Mouse (Mus musculus) thymus, adult 2 months (tissue): ENCODE measurements at regions not wholly inside any gene's neighbourhood (a gene's known extent, or its start where the extent isn't known, plus 50 kb on each side); places are given as distances from the start of the nearest gene placed in this dataset.

Experiments
- CTCF ChIP-seq: fragments of 200-500 bp; IDR thresholded peaks from 2 replicates; pipeline ENCODE4 v1.5.1; 2012; ENCODE audit warnings: mild to moderate bottlenecking, control low read depth, low read length, moderate library complexity, borderline replicate concordance; ENCODE audit not compliant: control insufficient read depth, poor library complexity, insufficient read depth; ENCODE audit errors: extremely low read depth
- POLR2A ChIP-seq: fragments of 200-500 bp; IDR thresholded peaks from 2 replicates; pipeline ENCODE4 v1.6.1; 2012; ENCODE audit warnings: mild to moderate bottlenecking, low read length, control low read depth, moderate library complexity; ENCODE audit not compliant: control insufficient read depth, poor library complexity, insufficient read depth; ENCODE audit errors: extremely low read depth

DNA sequence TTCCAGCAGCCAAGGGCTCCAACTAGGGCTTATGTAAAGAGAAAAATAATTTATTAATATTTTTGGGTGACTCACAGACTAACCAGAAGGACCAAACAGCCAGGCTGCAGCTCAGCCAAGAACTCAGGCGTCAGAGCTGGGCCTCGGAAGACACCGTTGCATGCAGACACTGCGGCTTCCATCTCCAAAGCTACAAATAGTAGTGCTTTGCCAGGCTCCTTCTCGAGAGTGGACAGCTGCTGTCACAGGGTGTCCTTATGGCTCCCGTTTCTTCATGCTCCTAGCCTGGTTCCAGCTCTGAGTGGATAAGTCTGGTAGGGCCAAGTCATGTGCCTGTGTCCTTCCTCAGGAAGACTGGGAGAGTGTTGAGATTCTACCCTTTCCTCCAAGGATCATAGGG is 190.8 kb upstream of the Creb1 start:
- no peak for TF ChIP-seq CTCF
- TF ChIP-seq POLR2A, result no peak
